Mouse (Mus musculus) frontal cortex, adult 2 months (tissue): Measurements from ENCODE around the gene Polg2. TPM values are rescaled to one million over a fixed set of nuclear protein-coding genes. Genes with fewer than 3 reads are reported as not detected.
"Not testable (repeated sequence)": the region's sequence is repeated elsewhere in the genome, so short reads cannot be mapped to it uniquely, and the experiment has no call there.

Source experiments
- DNase-seq, 2 experiments: peaks; one replicate each; pipeline ENCODE4 v3.0.0; 2022; ENCODE audit warnings: low spot score in 1 of 2; ENCODE audit errors: extremely low spot score in 1 of 2
- polyA plus RNA-seq: library from polyadenylated mRNA; depleted of rRNA; stranded (reverse); fragments of >200 nt; gene quantifications from 2 replicates; pipeline ENCODE4 v1.2.3, GENCODE M21; 2012

Gene Polg2
- polyA plus RNA-seq, 1 experiment, result 5.9 TPM

- DNase-seq, result no peak
These were observed 10.3 kb upstream of the Polg2 start for GRCm38 (mm10) chr11:106789649-106790048.

GRCm38 (mm10) chr11:106788775-106789459, 9.6 kb upstream of the Polg2 start, which contains the start of the genes Ddx5 and Cep95:
Ddx5 (minus strand) TSS chr11:106789185.
Cep95 (plus strand) TSS chr11:106789252.
- DNase-seq, result peak; percentile 95 to 97

GRCm38 (mm10) chr11:106788026-106788774, 8.9 kb upstream of the Polg2 start:
- peak; percentile 94 to 99 for DNase-seq

GRCm38 (mm10) chr11:106787131-106788025, 8.0 kb upstream of the Polg2 start:
- DNase-seq, result peak; percentile 64 to 88

GRCm38 (mm10) chr11:106785043-106785442, 5.7 kb upstream of the Polg2 start:
- no peak for DNase-seq

- DNase-seq, result no peak
These were observed 5.1 kb upstream of the Polg2 start for GRCm38 (mm10) chr11:106784476-106784875.

- DNase-seq, result no peak
These were observed 3.8 kb upstream of the Polg2 start for GRCm38 (mm10) chr11:106782841-106783764.

GRCm38 (mm10) chr11:106782271-106782670, 2.9 kb upstream of the Polg2 start:
- DNase-seq, result not testable (repeated sequence)

GRCm38 (mm10) chr11:106780590-106781220, 1.4 kb upstream of the Polg2 start:
- no peak for DNase-seq

- DNase-seq, result no peak
These were observed 720 bp upstream of the Polg2 start for GRCm38 (mm10) chr11:106780089-106780425.

- no peak for DNase-seq
These were observed 549 bp downstream of the Polg2 start for GRCm38 (mm10) chr11:106778589-106779387.

GRCm38 (mm10) chr11:106778132-106778531, 1.2 kb downstream of the Polg2 start:
- no peak for DNase-seq

GRCm38 (mm10) chr11:106777395-106777794, 1.9 kb downstream of the Polg2 start:
- DNase-seq, result no peak

- no peak for DNase-seq
These were observed 2.4 kb downstream of the Polg2 start for GRCm38 (mm10) chr11:106776960-106777359.

- no peak for DNase-seq
These were observed 6.3 kb downstream of the Polg2 start for GRCm38 (mm10) chr11:106773061-106773460.

- DNase-seq, result no peak
These were observed 9.0 kb downstream of the Polg2 start for GRCm38 (mm10) chr11:106770195-106770974.

- no peak for DNase-seq
These were observed 11.8 kb downstream of the Polg2 start for GRCm38 (mm10) chr11:106767516-106767915.

GRCm38 (mm10) chr11:106766611-106767162, 12.7 kb downstream of the Polg2 start:
- DNase-seq, result no peak
